Mouse (Mus musculus) ovary, postnatal 14 days (tissue): ENCODE data around the gene Hibch.
"Not testable (repeated sequence)": the region's sequence is repeated elsewhere in the genome, so short reads cannot be mapped to it uniquely, and the experiment has no call there.

Experiments used
- DNase-seq: peaks from one replicate; pipeline ENCODE4 v3.0.0; 2022; ENCODE audit warnings: low spot score

Hibch gene

DNA sequence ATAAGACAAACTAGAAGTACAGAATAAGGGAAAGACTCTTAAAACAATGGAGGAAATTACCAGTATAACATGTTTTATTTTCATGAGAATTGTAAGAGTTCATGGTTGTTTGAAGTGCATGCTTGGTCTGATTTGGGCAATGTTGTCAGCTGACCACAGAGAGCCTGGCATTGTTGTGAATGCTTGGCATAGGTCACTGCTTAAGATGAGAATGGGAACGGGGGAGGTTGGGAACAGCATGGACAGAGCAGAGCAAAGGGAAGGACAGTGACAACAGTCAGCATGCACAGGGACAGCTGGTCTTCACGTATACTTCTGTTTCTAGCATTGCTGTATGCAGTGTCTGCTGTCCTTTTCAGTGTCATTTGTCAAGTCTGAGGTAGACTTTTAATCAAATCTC lies 39.5 kb downstream of the Hibch start:
- DNase-seq = no peak

GRCm38 (mm10) chr1:52909783-52910182 lies 65.1 kb downstream of the Hibch start:
- DNase-seq = no peak

DNA sequence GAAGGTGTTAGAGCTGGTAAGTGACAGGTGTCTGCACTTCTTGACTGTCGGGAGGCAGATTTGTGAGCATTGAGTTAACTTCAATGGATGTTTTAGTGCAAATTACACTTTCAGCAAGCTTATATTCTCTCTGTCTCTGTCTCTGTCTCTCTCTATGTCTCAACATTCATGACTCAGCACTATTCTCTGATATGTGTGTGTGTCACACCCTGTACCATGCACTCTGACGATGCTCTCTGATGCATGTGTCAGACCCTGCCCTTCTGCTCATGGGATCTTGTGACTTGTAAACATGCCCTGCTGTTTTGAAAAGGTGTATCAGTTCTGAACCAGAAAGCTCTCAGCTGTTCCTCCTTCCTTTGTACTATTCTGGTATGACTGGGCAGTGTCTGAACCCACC lies 71.9 kb downstream of the Hibch start:
- no peak for DNase-seq

DNA sequence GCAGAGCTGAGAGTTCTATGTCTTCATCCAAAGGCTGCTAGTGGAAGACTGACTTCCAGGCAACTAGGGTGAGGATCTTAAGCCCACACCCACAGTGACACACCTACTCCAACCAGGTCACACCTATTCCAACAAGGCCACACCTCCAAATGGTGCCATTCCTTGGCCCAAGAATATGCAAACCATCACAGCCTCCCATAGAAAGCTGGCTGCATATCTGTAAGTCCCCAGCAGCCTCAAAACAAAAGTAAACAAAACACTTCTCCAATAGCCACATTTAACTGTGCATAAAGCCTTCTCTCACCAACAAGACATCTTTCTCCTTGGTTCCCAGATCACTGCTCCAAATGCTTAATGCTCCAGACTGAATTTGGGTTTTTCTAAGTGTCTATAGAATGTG lies 74.2 kb downstream of the Hibch start:
- DNase-seq = not testable (repeated sequence)

- not testable (repeated sequence) for DNase-seq
Measured at GRCm38 (mm10) chr1:52924482-52924881, 79.8 kb downstream of the Hibch start.

- DNase-seq = no peak
Measured at GRCm38 (mm10) chr1:52934494-52934893, 89.8 kb downstream of the Hibch start.

DNA sequence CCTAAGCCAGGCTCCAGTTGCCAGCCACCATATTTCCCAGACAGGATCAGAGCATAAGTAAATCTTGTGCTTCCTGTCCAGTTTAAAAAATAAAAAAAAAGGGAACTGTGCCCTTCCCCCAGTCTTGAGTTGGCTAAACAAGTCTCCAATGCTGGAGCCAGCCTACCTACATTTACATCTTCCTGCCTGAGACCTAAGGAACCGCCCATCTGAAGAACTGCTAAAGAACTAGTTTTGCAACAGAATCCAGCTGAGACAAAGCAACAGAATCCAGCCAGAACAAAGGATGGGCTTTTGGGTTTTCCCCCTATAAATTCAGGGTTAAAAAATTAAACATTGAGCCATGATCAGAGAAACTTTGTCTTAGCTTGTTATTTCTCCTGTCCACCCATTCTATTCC lies 94.3 kb downstream of the Hibch start:
- DNase-seq = no peak

GRCm38 (mm10) chr1:52947895-52948294 lies 103.2 kb downstream of the Hibch start:
- DNase-seq = no peak

GRCm38 (mm10) chr1:52951146-52951868 lies 106.6 kb downstream of the Hibch start:
- DNase-seq = no peak

DNA sequence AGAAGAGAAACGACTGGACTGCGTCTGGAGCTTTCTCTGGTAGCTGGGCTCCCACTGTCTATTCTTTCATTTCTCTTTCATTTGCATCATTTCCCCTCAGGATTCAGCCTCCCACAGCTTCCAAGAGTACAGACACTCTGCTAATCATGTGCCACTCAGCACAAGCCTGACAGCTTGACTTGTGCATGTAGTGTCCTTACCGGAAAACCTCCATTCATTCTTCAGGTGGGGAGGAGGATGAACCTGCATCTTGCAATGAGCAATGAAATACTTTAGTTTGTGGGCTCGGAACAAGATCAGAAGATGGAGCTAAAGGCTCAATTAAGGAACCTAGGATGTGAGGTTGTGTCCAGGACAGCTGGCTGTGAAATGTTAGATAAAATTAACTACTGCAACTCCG lies 107.4 kb downstream of the Hibch start:
- no peak for DNase-seq

- DNase-seq = no peak
Measured at GRCm38 (mm10) chr1:52952551-52953397, 108.0 kb downstream of the Hibch start.

DNA sequence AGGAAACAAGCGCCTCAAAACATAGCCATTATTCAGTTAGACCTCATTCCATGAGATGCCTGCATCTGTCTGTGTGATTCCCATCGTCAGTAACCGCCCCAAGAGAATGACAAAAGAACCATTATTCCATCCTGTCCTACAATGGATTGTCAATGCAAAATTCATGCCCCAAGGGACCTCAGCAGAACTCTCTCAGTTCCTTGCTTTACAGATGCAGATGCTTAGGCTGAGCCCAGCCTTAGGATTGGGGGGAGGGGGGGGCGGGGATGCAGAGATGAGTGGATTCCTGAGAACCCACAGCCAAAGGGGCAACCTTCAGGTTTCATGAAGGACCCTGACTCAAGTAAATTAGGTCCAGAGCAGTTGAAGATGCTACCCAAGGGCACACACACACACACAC lies 108.8 kb downstream of the Hibch start:
- DNase-seq = no peak

GRCm38 (mm10) chr1:52954456-52954855 lies 109.7 kb downstream of the Hibch start:
- no peak for DNase-seq

DNA sequence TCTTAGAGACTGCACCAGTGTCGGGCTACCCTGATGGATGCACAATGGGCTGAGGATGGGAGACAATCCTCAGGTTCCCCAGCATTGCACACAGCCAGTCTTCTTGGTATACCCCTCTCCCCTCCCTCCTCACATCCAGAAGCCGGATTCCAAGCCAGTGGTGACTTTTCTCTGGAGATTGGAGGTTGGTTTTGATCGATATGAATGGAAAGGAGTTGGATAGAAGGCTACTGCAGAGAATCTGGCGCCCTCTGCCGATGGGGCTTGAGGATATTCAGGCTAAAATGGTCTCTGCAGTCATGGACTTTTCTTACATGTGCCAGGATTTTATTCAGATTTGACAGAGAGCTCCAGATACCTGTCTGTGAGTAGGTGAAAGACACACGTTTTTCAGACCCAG lies 110.4 kb downstream of the Hibch start:
- DNase-seq = no peak

DNA sequence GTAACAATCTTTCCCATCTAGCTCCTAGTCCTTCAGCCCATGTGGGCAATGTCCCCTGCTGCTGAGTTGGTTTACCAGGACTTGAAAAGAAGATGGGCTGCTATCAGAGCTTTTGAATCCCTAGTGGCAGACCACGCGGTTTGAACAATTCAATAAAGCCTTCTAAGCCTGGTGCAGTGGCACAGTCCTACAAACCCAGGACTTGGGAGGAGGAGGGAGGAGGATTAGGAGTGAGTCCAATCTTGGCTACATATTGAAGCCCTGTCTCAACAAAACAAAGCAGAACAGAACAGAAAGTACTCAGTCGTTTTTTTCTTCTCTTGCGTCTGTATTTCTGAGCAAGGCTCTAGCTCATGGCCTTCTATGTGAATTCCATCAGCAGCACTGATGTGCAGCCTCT lies 112.0 kb downstream of the Hibch start:
- DNase-seq = no peak

DNA sequence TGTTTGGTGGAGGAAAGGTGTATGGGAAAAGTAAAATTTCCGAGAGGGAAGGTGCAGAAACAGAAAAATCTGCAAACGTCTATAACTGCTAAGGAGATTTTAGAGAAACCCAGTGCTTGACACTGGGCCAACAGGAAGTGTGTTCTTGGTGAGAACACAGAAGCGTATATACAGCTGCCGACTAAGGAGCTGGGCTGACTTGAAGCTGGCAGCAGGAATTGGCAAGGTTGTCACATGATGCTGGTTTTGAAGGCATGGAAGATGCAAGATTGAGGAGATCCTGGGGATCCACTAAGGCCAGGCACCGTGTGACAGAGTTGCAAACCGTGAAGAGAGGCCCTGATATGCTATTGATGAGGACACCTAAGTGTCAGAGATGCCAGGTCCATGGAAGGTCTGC lies 115.5 kb downstream of the Hibch start:
- DNase-seq = no peak

DNA sequence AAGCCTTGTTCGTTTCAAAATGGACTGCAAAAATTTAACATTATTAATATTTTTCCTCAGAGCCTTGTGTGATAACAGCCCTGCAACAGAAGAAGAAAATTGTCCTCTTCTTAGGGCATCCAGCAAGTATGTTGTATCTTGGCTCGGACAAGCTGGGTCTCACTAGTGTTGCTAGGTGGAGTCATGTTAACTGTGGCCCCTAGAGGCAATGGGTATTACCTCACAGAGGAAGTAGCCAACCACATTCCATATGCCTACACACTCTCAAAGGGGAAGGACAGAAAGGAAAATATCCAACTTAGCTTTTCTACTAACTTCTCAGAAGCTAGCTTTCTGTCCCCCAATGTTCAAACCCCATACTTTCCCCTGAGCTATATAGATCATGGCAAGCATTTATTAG lies 118.4 kb downstream of the Hibch start:
- no peak for DNase-seq

GRCm38 (mm10) chr1:52964581-52964980 lies 119.9 kb downstream of the Hibch start:
- DNase-seq = no peak
